Mouse (Mus musculus): ENCODE measurements around the gene Srek1ip1.

The Srek1ip1 gene

GRCm38 (mm10) chr13:104792184-104792583 is at the start of gene Srek1ip1:
TSS of gene Srek1ip1 (plus strand) at chr13:104792484.
- DNase-seq: no peak

- peak; percentile 11 for DNase-seq
These were observed 49.4 kb upstream of the Srek1ip1 start for GRCm38 (mm10) chr13:104742866-104743265.

- no peak for DNase-seq
These were observed 45.3 kb upstream of the Srek1ip1 start for GRCm38 (mm10) chr13:104747032-104747431.

GRCm38 (mm10) chr13:104759381-104759780 is 32.9 kb upstream of the Srek1ip1 start:
- DNase-seq: no peak

- DNase-seq: no peak
These were observed 29.9 kb upstream of the Srek1ip1 start for GRCm38 (mm10) chr13:104762401-104762800.

- no peak for DNase-seq
These were observed 29.1 kb upstream of the Srek1ip1 start for GRCm38 (mm10) chr13:104763193-104763592.

- DNase-seq: no peak
These were observed 13.1 kb upstream of the Srek1ip1 start for GRCm38 (mm10) chr13:104779104-104779670.

- no peak for DNase-seq
These were observed 5.0 kb upstream of the Srek1ip1 start for GRCm38 (mm10) chr13:104787260-104787659.

- DNase-seq: peak; percentile 31
These were observed 2.6 kb upstream of the Srek1ip1 start for GRCm38 (mm10) chr13:104789663-104790062.

- no peak for DNase-seq
These were observed 2.1 kb downstream of the Srek1ip1 start for GRCm38 (mm10) chr13:104794421-104794820.

GRCm38 (mm10) chr13:104799067-104799466 is 6.8 kb downstream of the Srek1ip1 start:
- no peak for DNase-seq

GRCm38 (mm10) chr13:104799566-104800182 is 7.4 kb downstream of the Srek1ip1 start:
- no peak for DNase-seq

GRCm38 (mm10) chr13:104805681-104806080 is 13.4 kb downstream of the Srek1ip1 start:
- peak; percentile 6 for DNase-seq

- no peak for DNase-seq
These were observed 24.0 kb downstream of the Srek1ip1 start for GRCm38 (mm10) chr13:104816270-104816634.

GRCm38 (mm10) chr13:104816635-104817571 is 24.6 kb downstream of the Srek1ip1 start, which contains the start of gene Cwc27:
TSS of gene Cwc27 (minus strand) at chr13:104817142.
- DNase-seq: peak; percentile 81

GRCm38 (mm10) chr13:104817696-104818095 is 25.4 kb downstream of the Srek1ip1 start:
- no peak for DNase-seq

GRCm38 (mm10) chr13:104821192-104821591 is 28.9 kb downstream of the Srek1ip1 start:
- no peak for DNase-seq

- DNase-seq: no peak
These were observed 29.6 kb downstream of the Srek1ip1 start for GRCm38 (mm10) chr13:104821908-104822307.

GRCm38 (mm10) chr13:104822411-104822838 is 30.1 kb downstream of the Srek1ip1 start:
- DNase-seq: no peak

GRCm38 (mm10) chr13:104825470-104825869 is 33.2 kb downstream of the Srek1ip1 start:
- no peak for DNase-seq

GRCm38 (mm10) chr13:104832811-104833210 is 40.5 kb downstream of the Srek1ip1 start:
- peak; percentile 26 for DNase-seq

- DNase-seq: no peak
These were observed 45.3 kb downstream of the Srek1ip1 start for GRCm38 (mm10) chr13:104837628-104838027.

- no peak for DNase-seq
These were observed 49.7 kb downstream of the Srek1ip1 start for GRCm38 (mm10) chr13:104841937-104842336.
